Mouse (Mus musculus) adrenal gland, postnatal 25 days (tissue): ENCODE measurements around the gene Cdh11. TPM values are rescaled to one million over a fixed set of nuclear protein-coding genes. Genes with fewer than 3 reads are reported as not detected.
"Not testable (repeated sequence)": the region's sequence is repeated elsewhere in the genome, so short reads cannot be mapped to it uniquely, and the experiment has no call there.

Experiments used
- DNase-seq: peaks from one replicate; pipeline ENCODE4 v3.0.0; 2021; ENCODE audit warnings: mixed read lengths
- microRNA-seq, 2 experiments: library from miRNA; unstranded; fragments of <30 nt; microRNA quantifications; one replicate each; pipeline ENCODE4 v1.2.0; 2021
- total RNA-seq: library from RNA; stranded (reverse); gene quantifications from 2 replicates; pipeline ENCODE4 v1.2.3, GENCODE M21; 2021

Cdh11 gene
- total RNA-seq, 1 experiment from 2014 or later, result 7.8 TPM

GRCm38 (mm10) chr8:102707305-102707704 lies 78.1 kb downstream of the Cdh11 start:
- no peak for DNase-seq

- no peak for DNase-seq
These were observed 80.0 kb downstream of the Cdh11 start for GRCm38 (mm10) chr8:102705376-102705905.

GRCm38 (mm10) chr8:102700245-102700644 lies 85.2 kb downstream of the Cdh11 start:
- DNase-seq, result no peak

GRCm38 (mm10) chr8:102698232-102698837 lies 87.1 kb downstream of the Cdh11 start:
- DNase-seq, result no peak

GRCm38 (mm10) chr8:102693465-102693864 lies 92.0 kb downstream of the Cdh11 start:
- no peak for DNase-seq

GRCm38 (mm10) chr8:102685491-102685890 lies 100.0 kb downstream of the Cdh11 start:
- DNase-seq, result not testable (repeated sequence)

- no peak for DNase-seq
These were observed 100.4 kb downstream of the Cdh11 start for GRCm38 (mm10) chr8:102685023-102685422.

- no peak for DNase-seq
These were observed 108.3 kb downstream of the Cdh11 start for GRCm38 (mm10) chr8:102677148-102677547.

- DNase-seq, result not testable (repeated sequence)
These were observed 120.9 kb downstream of the Cdh11 start for GRCm38 (mm10) chr8:102664561-102664960.

- no peak for DNase-seq
These were observed 128.9 kb downstream of the Cdh11 start for GRCm38 (mm10) chr8:102656529-102656928.

GRCm38 (mm10) chr8:102651964-102652363 lies 133.5 kb downstream of the Cdh11 start:
- DNase-seq, result no peak

- no peak for DNase-seq
These were observed 158.3 kb downstream of the Cdh11 start for GRCm38 (mm10) chr8:102627151-102627550.

GRCm38 (mm10) chr8:102612146-102612545 lies 173.3 kb downstream of the Cdh11 start:
- DNase-seq, result no peak

- no peak for DNase-seq
These were observed 184.1 kb downstream of the Cdh11 start for GRCm38 (mm10) chr8:102601327-102601726.

GRCm38 (mm10) chr8:102596523-102596922 lies 188.9 kb downstream of the Cdh11 start:
- peak; percentile 48 for DNase-seq

GRCm38 (mm10) chr8:102593899-102594298 lies 191.5 kb downstream of the Cdh11 start:
- no peak for DNase-seq

Small RNA genes lying within 50 kb of the gene (microRNA-seq; reads per million reads assigned to microRNA genes)
- 0 reads per million in 2 experiments for gene Gm26301
